Mouse (Mus musculus) B cell, adult 2 months (primary cell): ENCODE measurements around the gene 2310057M21Rik.

Experiments used
- DNase-seq, 2 experiments: peaks; one replicate each; pipeline ENCODE4 v3.0.0; 2022

2310057M21Rik gene

GRCm38 (mm10) chr7:131318340-131318739, 44.2 kb downstream of the 2310057M21Rik start:
- no peak for DNase-seq

GRCm38 (mm10) chr7:131317587-131317986, 45.0 kb downstream of the 2310057M21Rik start:
- DNase-seq: no peak

- no peak for DNase-seq
Observed at GRCm38 (mm10) chr7:131314493-131314892, 48.1 kb downstream of the 2310057M21Rik start.

GRCm38 (mm10) chr7:131306733-131307132, 55.8 kb downstream of the 2310057M21Rik start:
- no peak for DNase-seq

GRCm38 (mm10) chr7:131303340-131303739, 59.2 kb downstream of the 2310057M21Rik start:
- DNase-seq: no peak

- no peak for DNase-seq
Observed at GRCm38 (mm10) chr7:131297151-131297550, 65.4 kb downstream of the 2310057M21Rik start.
